Mouse (Mus musculus) splenic B cell, adult 2 months (primary cell): ENCODE measurements around the gene Fads2.

Source experiments
- DNase-seq: peaks from one replicate; pipeline ENCODE4 v3.0.0-alpha.2; 2011; ENCODE audit warnings: low read depth, low spot score
- H3K27me3 ChIP-seq: 2 replicates; pipeline ENCODE4 v1.6.1; 2012; ENCODE audit warnings: mild to moderate bottlenecking, low read length, moderate library complexity, mixed read lengths; ENCODE audit not compliant: control insufficient read depth, poor library complexity, insufficient read depth, severe bottlenecking
- H3K36me3 ChIP-seq: 2 replicates; pipeline ENCODE4 v1.6.1; 2012; ENCODE audit warnings: mild to moderate bottlenecking, low read length, moderate library complexity, mixed read lengths; ENCODE audit not compliant: control insufficient read depth, poor library complexity, insufficient read depth, severe bottlenecking

Gene Fads2

GRCm38 (mm10) chr19:10060783-10061590, 40.6 kb downstream of the Fads2 start:
- no peak for DNase-seq
- Histone ChIP-seq H3K27me3 (no peaks in the 10 kb centered on the region), H3K36me3 (no peaks in the 10 kb centered on the region)

GRCm38 (mm10) chr19:10059911-10060567, 41.5 kb downstream of the Fads2 start:
- Histone ChIP-seq H3K36me3 (no peaks in the 10 kb centered on the region), H3K27me3 (no peaks in the 10 kb centered on the region)
- peak; percentile 49 for DNase-seq

GRCm38 (mm10) chr19:10058876-10059427, 42.6 kb downstream of the Fads2 start:
- DNase-seq, result no peak
- Histone ChIP-seq H3K27me3 (no peaks in the 10 kb centered on the region), H3K36me3 (no peaks in the 10 kb centered on the region)

GRCm38 (mm10) chr19:10058352-10058825, 43.2 kb downstream of the Fads2 start:
- no peaks in the 10 kb centered on the region for H3K36me3 ChIP-seq
- no peaks in the 10 kb centered on the region for H3K27me3 ChIP-seq
- no peak for DNase-seq

GRCm38 (mm10) chr19:10057486-10058351, 43.8 kb downstream of the Fads2 start:
- Histone ChIP-seq H3K27me3 (no peaks in the 10 kb centered on the region), H3K36me3 (no peaks in the 10 kb centered on the region)
- DNase-seq, result no peak

GRCm38 (mm10) chr19:10056686-10057085, 44.9 kb downstream of the Fads2 start:
- no peaks in the 10 kb centered on the region for H3K36me3 ChIP-seq
- no peaks in the 10 kb centered on the region for H3K27me3 ChIP-seq
- DNase-seq, result no peak

- no peaks in the 10 kb centered on the region for H3K27me3 ChIP-seq
- no peak for DNase-seq
- no peaks in the 10 kb centered on the region for H3K36me3 ChIP-seq
Observed at GRCm38 (mm10) chr19:10055783-10056660, 45.5 kb downstream of the Fads2 start.

- H3K27me3 ChIP-seq, result no peaks in the 10 kb centered on the region
- H3K36me3 ChIP-seq, result no peaks in the 10 kb centered on the region
- no peak for DNase-seq
Observed at GRCm38 (mm10) chr19:10055261-10055660, 46.3 kb downstream of the Fads2 start.

GRCm38 (mm10) chr19:10054361-10055075, 47.0 kb downstream of the Fads2 start:
- H3K27me3 ChIP-seq, result no peaks in the 10 kb centered on the region
- DNase-seq, result no peak
- no peaks in the 10 kb centered on the region for H3K36me3 ChIP-seq

- H3K27me3 ChIP-seq, result no peaks in the 10 kb centered on the region
- no peaks in the 10 kb centered on the region for H3K36me3 ChIP-seq
- no peak for DNase-seq
Observed at GRCm38 (mm10) chr19:10053692-10054260, 47.8 kb downstream of the Fads2 start.

- Histone ChIP-seq H3K27me3 (no peaks in the 10 kb centered on the region), H3K36me3 (no peaks in the 10 kb centered on the region)
- no peak for DNase-seq
Observed at GRCm38 (mm10) chr19:10052698-10053097, 48.8 kb downstream of the Fads2 start.

GRCm38 (mm10) chr19:10050438-10050837, 51.1 kb downstream of the Fads2 start:
- no peaks in the 10 kb centered on the region for H3K36me3 ChIP-seq
- H3K27me3 ChIP-seq, result no peaks in the 10 kb centered on the region
- no peak for DNase-seq

- Histone ChIP-seq H3K27me3 (no peaks in the 10 kb centered on the region), H3K36me3 (no peaks in the 10 kb centered on the region)
- DNase-seq, result no peak
Observed at GRCm38 (mm10) chr19:10049533-10049932, 52.0 kb downstream of the Fads2 start.
